Mouse (Mus musculus) megakaryocyte, adult 5-6 weeks (primary cell): ENCODE measurements at regions not wholly inside any gene's neighbourhood (a gene's known extent, or its start where the extent isn't known, plus 50 kb on each side); places are given as distances from the start of the nearest gene placed in this dataset.

Source experiments
- ATAC-seq: 2 replicates; pipeline ENCODE4 v1.8.0; 2016; ENCODE audit warnings: mild to moderate bottlenecking, inconsistent platforms; ENCODE audit not compliant: poor library complexity, severe bottlenecking

DNA sequence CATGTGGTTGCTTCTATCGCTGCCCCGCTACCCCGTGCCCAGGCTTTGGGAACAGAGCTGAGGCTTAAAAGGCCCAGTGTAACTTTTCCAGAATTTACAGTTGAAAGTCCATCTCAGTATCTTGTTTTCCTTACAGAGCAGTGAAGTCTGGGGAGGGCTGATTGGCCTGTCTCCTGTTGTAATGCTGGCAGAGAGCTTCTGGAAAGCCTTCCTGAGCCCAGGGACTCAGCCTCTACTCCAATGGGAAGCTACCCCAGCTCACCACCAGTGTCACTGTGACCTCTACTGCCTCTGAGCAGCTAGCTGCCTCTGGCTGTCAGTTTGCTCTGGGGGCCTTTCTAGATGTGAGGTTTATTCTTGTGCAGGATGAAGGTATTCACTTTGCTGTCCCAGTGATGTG lies 87.5 kb downstream of the Kcnrg start:
- no peak for ATAC-seq

- peak; percentile 70 for ATAC-seq
Measured at GRCm38 (mm10) chr14:61696290-61696842, 89.1 kb downstream of the Kcnrg start.

DNA sequence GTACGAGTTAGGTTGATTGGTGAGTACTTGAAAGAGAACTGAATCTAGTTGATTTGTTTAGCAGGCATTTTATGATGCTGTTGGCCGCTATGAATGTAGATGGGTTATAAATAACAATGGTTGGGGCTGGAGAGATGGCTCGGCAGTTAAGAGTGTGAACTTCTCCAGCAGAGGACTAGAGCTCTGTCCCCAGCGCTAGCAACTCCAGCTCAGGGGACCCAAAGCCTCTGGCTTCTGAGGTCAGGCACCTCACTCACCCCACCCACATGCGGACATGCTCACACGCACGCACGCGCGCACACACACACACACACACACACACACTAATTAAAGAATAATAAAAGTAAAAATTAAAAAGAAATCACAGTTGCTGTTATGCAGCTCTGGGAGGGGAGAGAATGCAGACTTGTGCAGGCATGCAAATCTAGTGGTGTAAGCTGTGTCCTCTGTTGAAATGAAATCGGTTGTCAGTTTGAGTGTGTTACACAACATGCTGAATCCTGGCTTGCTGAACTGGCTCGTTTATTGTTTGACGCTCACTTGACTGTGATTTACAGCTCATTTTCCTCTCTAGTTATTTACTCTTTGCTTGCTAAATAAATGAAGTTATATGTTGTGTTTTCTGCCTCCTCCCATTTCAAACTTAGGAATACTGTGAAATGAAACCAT lies 89.8 kb downstream of the Kcnrg start:
- peak; percentile 57 for ATAC-seq

GRCm38 (mm10) chr14:61697704-61698103 lies 90.4 kb downstream of the Kcnrg start:
- no peak for ATAC-seq

DNA sequence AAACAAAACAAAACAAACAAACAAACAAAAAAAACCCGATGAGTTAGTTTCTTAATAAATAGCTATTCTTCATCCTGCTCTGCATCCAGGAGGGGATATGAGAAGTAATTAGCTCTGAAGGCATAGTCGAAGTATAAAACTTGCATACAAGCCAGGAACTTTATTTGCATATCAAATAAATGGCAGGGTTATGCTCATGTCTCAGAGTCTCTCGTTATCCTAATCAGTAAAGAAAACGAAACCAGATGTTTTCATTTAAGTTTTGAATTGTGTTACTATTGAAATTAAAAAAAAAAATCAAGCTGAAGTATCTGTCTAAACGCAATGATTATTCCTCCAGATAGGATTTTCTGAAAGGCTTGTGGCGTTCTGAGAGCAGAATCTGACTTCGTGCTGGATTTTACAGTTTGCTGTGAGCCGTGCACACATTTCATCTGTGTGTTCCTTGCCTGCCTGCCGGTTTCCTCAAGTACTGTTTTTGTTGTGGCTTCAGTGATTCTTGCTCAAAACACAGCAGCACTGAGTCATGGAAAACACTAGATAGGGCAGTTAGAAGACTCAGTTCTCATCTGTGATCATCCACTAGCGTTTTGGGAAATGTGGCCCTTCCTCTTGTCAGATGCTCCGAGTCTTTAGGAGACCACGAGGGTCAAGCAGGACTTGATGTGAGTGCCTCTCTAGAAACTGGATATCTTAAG lies 91.2 kb downstream of the Kcnrg start:
- ATAC-seq, result no peak

- ATAC-seq, result no peak
Measured at GRCm38 (mm10) chr14:61699638-61700037, 92.4 kb downstream of the Kcnrg start.

DNA sequence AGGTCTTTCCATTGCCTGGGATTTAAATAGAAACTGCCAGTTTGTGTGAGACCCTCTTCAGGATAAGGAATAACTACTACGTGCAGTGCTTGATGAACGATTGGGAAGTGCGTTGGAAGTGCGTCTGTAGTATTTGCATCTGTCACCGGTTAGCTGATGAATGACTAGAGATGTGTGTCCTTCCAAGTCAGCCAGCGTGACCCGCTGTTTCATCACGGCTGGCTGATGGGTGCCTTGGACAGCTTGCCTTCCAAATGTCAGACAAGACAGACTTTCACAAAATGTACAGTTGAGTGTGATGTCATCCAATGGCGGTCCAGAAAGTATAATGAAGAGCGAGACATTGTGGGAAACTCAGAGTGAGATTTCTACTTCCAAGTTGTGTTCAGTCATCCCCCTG lies 93.9 kb downstream of the Kcnrg start:
- ATAC-seq, result no peak

DNA sequence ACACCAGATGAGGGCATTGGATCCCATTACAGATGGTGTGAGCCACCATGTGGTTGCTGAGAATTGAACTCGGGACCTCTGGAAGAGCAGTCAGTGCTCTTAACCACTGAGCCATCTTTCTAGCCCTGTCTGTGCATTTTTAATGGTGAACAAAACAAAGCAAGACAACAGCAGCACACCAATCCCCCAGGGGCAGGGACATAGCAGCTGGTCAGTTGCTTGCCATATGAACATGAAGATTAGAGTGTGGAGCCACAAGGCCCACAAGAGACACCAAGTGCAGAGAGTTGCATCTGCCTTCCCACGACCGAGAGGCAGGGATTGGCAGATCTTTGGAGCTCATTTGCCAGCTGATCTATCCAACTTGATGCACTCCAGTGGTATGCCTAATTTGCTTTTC lies 96.7 kb downstream of the Kcnrg start:
- ATAC-seq, result no peak

DNA sequence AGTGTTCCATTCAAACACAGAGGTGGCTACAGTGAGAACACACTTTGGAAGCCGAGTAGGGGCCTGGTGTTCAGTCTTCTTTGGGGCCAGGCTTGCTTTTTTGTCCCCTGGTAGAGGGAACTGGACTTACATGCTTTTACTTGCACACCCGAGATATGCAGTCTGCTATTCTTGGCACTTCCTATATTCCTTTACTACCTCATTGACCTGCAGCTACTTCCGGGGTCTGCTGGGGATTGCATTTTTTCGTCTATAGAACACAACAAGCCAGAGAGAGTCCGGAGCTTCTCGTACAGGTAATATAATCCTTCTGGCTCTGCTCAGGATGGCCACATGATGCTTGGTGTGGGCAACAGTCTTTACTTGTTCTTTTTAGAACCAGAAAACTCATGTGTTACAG lies 99.7 kb downstream of the Kcnrg start:
- peak; percentile 56 for ATAC-seq

GRCm38 (mm10) chr14:61708331-61708730 lies 101.1 kb downstream of the Kcnrg start:
- ATAC-seq, result no peak

GRCm38 (mm10) chr14:61715746-61716145 lies 108.5 kb downstream of the Kcnrg start:
- no peak for ATAC-seq

DNA sequence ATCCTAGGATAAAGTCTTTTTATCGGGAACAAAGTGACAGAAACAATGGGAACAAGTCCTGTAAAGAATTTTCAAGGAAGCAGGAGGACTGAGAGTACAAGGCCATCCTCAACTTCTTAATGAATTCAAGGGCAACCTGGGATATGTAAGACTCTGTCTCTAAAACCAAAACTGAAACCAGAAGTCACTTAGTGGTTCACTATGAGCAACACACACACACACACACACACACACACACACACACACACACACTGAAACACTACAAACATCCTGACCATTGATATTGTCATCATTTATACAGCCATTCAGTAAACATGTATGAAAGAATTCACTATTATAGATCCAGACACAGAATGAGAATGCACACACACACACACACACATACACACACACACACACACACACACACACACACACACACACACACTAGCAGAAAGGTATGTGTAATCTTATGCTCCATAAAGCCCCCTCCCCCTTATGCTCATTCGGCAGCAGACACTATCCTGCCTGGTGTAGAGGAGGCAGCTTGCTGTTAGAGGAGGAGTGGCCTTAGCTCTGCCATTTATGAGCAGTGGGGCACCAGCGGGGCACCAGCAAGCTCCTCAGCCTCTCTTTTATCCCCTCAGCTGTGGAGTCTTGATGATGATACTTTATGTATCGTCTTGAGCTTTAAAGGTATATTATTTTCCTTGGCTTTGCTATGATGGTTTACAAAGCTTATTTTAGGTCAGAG lies 111.3 kb downstream of the Kcnrg start:
- ATAC-seq, result no peak

DNA sequence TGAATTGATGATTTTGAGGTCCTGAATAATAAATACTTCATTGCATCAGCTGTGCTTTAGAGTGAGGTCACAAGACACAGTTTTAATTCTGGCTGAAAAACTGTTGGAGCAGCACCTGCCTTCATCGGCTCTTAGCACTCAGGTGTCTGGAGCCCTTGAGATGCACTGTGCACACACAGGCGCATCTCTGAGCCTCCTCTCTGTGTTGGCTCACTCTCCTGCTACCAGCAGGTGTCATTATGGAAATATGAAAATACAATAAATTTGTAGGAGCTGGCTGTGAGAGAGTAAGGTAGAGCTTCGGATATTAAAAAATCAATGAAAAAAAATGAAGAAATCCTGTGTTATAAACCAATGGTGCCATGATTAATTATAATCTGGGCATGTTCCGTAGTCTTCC lies 114.0 kb downstream of the Kcnrg start:
- no peak for ATAC-seq

GRCm38 (mm10) chr14:61724942-61725341 lies 117.7 kb downstream of the Kcnrg start:
- ATAC-seq, result peak; percentile 88

DNA sequence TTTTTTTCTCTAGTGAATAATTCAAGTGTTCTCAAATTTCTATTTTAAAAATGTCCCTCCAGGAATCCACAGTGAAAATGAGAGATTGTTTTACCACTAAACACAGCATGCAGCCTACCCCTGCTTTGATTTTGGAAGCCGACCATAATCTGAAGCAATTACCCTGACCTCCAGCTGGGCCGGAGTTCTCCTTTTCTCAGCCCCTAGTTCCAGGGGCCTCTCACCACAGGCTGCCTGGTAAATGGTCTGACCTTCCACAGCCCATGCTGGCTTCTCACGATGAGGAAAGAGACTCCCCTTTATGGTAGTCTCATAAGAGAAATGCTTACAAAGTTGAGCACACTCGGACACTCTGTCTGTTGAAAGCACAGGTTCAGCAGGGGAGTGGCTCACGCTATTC lies 121.3 kb downstream of the Kcnrg start:
- peak; percentile 47 for ATAC-seq

DNA sequence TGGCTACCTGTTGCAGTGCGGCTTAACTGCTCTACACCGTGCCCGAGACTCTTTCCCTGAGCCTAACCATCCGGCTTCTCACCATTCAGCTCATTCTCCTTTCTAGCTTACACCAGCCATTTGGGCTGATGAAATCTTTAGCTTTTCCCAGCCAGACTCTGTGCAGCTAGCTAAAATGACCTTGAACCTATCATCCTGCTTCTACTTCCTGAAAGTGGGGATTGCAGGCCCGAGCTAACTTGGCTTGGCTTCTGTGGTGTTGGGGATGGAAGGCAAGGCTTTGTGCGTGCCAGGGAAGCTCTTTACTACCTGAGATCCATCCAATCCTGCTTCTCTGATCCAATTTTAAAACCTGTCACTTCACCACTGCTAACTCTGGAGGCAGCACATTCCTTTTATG lies 128.3 kb downstream of the Kcnrg start:
- ATAC-seq, result no peak

DNA sequence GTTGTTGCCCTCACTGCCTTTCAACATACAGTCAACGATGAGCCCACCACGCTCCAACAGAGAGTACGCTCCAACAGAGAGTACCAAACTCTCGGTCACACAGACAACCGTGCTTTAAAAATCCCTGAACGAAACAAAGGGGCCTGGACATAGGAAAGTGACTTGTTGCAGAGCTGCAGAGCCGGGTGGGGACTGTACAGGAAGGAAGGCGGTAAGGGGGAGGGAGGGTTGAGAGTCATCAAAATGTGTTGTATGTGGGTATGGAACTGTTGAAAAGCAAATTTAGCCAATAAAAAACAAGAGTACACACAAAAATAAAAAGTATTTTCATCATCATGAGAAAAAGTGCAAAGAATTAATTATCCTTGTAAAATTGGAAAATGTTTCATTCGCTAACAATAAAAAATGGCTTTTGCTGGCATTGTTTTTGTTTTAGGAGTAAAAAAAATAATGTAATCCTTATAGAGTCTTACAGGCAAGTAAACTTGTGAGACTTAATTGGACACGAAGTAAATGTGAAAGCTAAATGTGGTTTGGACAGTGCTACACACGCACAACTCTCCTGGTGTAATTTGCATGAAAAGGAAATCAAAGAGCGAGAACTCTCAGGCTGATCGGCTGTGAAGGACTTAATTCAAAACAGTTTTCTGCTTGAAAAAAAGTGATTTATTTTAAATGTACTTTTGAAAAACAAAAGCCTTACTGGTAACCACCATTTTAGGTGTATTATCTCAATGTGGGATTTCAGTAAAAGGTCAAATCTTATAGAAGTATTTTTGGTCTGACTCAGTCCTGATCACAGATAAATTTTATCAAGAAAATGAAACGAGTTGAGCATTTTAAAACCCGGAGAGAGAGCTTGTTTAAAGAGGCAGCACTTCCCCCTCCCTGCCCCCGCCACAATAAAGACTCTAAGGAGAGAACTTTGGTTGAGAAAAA lies 129.4 kb downstream of the Kcnrg start:
- ATAC-seq, result 0 out of 2 replicates have a peak, but pooled peaks have one; percentile 7

DNA sequence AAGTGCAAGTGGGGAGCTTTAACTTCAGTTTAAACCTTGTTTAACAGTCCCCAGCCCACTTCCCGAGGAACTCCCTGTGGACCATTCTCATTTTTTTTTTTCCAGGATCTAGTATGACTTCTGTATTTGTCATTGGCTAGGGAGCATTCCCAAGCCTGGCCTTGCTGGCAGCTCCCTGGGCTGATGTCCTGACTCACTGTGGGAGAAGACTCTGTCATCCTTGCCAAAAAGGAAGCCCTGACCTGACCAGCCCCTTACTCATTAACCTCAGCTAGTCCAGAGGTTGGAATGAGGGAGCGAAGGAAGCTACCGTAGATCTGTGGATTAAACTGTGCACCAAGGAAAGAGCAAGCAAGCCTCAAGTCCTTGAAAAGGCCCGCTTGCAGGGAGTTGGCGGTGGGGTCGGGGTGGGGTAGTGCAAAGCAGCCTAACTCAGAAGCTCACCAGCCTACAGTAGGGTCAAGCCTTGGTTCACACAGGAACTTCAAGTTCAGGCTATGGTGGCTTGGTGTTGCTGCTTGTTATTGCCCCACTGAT lies 130.3 kb downstream of the Kcnrg start:
- no peak for ATAC-seq

DNA sequence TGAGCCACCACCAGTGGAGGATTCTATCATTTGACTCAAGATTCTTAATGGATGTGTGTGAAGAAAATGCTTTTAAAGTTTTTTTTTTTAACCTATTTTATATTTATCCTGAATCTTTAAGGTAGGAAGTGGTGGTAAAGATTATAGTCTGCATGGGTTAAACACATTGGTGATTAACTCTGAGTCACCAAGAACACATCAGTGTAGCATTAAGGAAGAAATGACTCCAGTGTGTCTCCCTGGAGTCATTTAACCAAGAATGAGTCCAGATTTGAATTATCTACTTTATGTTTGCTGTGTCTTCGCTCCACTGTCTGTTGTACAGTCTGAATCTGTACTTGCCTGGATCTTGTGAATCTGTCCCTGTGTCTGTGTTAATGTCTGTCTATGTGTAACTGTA lies 132.2 kb downstream of the Kcnrg start:
- ATAC-seq, result no peak

DNA sequence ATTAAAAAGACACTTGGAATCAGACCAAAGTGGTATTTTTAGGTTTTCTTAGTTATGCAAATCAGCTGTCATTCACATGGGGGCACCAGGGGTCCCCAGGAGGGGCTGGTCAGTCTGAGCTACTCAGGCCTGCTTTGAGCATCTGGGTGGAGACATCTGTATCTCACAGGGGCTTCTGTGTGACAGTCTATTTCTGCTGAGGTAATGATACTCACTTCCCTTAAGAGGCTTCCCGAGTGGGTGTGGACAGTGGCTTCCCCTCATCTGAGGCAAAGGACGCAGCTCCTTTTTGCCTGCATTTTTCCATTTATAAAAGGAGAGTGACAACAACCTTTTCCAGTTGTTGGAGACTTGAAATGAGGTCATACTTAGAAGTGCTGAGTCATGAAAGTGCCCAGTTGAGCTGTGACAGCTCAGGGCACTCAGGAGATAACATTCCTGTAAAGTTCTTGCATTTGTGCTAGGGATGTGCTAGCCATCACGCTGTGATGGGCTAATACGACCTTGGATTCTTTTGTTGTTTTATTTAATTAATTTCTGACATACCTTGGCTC lies 136.7 kb downstream of the Kcnrg start:
- ATAC-seq, result peak; percentile 71
